Mouse (Mus musculus): Measurements from ENCODE around the gene Pdk3.

Gene Pdk3

GRCm38 (mm10) chrX:93831561-93832336 is at the start of gene Pdk3:
TSS of gene Pdk3 (minus strand) at chrX:93832201.
- peak; percentile 64 to 71 for DNase-seq

- DNase-seq: no peak
Observed at GRCm38 (mm10) chrX:93877634-93878016, 45.6 kb upstream of the Pdk3 start.

DNA sequence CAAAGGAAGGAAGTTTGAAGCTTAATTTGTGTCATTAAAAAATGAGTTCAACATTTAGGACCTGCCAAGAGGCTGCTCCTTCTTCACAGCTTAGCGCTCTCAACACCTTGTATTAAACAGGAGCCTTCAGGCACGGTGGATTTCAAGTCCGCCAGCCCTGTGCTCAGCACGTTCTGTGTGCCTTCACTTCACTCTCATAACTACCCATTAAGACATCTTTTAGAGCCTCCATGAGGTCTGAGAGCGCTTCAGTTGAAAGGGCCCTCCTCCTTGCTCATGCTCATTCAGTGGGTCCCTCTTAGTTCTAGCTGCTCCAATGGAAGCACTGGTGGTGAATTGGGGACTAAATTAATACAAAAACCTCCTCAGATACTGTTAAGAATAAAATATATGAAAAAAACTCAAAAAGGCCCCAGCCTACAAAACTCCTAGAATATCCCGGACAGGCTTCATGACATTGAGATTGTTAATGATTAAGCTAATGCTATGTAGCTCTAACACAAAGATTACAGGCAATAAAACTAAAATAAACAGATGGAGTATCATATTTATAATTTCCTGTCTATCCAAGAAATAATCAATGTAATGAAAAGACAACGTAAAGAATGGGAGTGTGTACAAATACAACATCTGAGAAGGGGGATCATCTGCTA is 45.1 kb upstream of the Pdk3 start:
- DNase-seq: no peak

- DNase-seq: no peak
Observed at GRCm38 (mm10) chrX:93863393-93863792, 31.4 kb upstream of the Pdk3 start.

DNA sequence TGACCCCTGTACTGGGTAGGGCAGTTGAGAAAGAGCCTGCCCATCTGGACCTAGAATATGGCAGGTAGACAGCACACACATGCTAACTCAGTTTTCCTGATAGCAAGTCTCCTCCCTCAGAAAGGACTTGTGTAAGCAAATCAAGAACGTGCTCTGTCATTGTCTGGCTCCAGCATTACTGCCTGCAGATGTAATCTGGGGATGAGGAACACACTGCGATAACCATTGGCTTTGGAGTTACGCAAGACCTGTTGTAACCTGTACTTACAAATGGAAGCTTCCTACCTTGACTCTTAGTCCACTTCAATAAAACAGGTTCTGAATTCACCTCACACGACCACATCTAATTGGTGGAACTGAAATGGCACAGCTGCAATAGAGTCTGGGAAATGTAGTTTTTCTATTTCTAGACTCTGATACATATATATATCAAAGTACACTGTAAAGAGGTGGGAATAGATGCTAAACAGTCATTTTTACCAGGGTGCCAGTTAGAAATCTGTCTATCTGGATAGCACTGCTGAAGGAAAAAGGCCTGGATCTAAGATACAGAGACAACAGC is 30.6 kb upstream of the Pdk3 start:
- no peak for DNase-seq

DNA sequence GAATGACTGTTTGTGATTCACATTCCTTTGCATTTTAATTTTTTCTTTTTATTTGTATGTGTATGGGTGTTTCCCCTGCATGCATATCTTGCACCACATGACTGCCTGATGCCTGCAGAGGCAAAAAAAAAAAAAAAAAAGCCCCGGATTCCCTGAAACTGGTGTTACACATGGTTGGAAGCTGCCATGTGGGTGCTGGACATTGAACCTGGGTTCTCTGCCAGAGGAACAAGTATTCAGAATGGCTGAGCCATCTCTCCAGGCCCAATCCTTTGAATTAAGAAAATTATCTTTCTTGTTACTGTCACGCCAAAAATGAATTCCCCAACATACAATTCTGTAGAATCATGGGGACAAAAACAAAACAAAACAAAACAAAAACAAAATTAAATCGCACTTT is 25.8 kb upstream of the Pdk3 start:
- no peak for DNase-seq

- no peak for DNase-seq
Observed at GRCm38 (mm10) chrX:93832337-93832884, 410 bp upstream of the Pdk3 start.

DNA sequence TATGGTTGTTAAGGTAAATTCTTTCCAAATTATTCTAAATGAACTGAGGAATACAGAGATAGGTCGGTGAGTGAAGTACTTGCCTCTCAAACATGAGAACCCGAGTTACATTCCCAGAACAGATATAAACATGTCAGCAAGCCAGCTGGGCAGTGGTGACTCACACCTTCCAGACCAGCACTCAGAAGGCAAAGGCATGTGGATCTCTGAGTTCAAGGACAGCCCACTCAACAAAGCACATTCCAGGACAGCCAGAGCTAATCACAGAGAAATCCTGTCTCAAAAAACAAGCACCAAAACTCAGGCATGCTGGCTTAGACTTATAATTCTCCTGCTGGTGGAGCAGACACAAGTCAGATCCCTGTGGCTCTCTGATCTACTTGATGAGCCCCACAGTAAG is 6.2 kb downstream of the Pdk3 start:
- no peak for DNase-seq

DNA sequence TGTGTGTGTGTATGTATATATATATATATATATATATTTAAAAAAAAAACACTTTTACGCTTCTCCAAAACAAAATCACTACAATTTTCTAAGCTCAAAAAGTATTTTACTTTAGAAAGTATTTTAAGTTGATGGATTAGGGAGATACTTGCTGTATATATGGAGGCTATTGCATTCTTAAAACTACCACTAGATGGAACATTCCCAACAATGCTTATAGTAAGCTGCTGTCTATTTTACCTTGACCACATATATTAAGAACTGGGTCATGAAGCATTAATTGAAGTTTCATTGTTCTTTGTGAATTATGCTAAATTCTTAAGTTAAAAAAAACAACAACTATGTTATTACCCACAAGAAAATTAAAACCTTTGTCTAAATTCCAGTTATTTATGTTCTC is 24.0 kb downstream of the Pdk3 start:
- DNase-seq: no peak

GRCm38 (mm10) chrX:93793168-93793567 is 38.8 kb downstream of the Pdk3 start:
- DNase-seq: peak; percentile 78 to 79

DNA sequence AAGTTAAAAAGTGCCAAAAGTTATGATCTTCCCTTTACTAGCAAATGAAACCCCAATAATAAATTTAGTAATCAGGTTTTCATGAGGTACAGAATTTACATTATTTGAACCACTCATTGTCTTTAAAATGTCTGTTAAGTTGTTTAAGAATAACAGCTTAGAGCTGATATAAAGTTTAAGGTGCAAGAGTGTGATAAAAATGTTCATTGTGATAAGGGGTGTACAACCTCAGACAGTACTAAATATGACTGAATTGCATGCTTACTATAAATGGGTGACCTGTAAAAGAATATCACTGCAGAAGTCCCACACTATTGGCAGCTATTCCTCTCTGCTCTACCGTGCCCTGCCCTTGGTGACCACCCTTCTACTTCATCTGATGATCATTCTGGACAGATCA is 42.4 kb downstream of the Pdk3 start:
- DNase-seq: no peak

DNA sequence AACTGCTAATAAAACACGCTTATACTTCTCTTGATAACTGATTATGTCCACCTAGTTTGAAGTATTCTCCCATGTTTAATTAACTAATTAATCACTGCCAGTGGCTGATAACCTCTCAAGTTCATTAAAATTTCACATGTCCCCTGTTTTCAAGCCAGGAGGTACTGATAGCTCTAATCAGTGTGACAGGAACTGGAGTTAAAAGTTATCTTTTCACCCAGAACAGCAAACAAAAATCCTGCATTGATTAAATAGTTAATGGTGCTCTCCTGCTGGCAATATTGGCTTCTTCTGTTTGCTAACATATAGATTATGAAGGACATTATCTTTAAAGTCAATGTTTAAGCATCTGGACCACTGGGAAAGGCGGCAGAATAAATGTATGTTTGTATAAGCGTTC is 71.2 kb downstream of the Pdk3 start:
- no peak for DNase-seq

- DNase-seq: no peak
Observed at GRCm38 (mm10) chrX:93756867-93757455, 75.0 kb downstream of the Pdk3 start.

DNA sequence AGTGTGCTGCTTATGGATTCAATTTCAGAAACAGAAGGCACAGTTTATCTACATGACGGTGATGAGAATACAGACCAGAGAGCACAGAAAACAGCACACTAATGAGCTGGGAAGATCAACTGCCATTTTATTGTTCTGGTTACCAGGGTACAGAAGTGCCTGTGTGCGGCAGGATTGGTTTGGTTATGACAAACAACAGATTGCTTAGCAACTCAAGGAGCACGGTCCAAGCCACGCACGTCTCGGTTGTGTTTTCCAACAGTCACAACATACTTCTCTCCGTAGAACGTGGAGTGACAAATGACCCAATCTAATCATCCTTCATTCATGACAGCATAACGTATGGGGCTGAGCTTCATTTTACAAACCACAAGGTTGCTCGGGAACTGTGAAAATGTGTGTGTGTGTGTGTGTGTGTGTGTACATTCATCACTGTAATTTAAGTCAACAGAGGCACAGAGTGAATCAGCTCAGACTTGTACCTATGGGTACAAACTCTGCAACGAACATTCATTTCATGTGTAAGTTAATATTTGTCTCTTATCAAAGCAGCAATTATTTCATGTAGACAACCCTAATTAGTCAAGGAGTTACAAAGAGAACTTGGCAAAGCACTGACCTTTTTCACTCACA is 76.7 kb downstream of the Pdk3 start:
- no peak for DNase-seq

DNA sequence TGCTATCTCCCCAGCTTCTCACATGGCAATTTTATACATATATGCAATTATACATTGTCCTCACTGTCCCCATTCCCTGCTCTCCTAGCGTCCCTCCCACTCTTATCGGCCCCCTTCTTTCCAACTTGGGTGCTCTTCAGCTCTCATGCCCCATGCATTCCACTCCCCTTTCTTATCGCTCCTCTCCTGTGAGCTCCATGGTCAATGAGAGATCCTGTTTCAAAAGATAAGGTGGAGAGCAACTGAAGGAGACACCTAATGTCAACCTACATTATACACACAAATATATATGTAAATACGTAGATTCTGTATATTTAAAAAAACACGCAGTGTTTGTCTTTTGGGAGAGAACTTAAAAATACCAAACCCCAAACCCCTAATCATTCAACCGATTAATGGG is 81.4 kb downstream of the Pdk3 start:
- DNase-seq: no peak

- no peak for DNase-seq
Observed at GRCm38 (mm10) chrX:93749165-93749564, 82.8 kb downstream of the Pdk3 start.

DNA sequence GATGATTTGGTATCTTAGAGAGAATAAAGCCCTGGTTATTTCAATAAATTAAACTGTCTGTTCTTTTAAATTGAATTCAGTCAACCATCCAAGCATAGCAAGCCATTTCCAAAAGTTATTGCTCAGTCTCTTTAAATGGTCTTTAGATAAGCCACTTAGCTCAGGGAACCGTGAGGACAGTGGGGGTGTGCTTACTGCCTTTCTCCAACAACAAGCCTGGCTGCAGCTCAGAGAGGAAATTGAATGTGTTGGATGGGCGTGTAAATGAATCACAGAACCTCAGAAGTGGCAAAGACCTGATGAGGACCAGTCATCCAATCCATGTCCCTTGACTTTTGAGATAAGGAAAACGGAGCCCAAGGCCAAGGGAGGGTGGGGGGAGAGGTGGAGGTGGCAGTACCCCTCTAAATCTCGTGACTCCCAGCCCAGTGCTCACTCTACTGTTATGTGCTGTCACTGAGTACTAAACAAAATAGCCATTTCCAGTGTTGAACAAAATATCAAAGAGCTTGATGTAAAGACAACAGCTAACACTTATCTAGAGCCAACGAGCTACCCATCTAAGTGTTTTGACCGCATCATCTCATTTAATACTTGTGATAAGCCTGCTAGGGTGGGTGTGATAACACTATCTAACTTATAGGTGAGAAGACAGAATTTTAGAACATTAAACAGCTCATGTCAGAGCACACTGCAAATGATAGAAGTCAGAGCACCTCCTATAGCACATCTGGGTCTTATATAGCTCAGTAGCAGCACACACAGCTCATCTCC is 98.8 kb downstream of the Pdk3 start:
- no peak for DNase-seq

DNA sequence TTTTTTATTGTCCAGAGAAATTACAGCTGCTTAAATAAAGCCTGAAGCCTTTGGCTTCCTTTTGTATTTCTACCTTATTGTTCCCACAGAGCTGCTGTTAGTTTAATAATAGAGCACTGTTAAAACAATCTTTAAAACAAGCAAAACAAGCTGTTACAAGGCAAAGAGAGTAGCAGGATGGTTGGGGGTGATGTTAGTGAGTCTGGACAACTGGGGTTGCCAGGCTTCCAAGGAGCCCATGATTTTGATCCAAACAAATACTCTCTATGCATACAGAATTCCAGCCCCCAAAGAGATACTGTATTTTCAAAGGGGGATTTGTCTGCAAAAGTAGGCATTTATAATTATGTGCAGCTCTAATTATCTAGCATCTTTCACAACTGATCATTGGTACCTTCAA is 99.6 kb downstream of the Pdk3 start:
- DNase-seq: no peak

DNA sequence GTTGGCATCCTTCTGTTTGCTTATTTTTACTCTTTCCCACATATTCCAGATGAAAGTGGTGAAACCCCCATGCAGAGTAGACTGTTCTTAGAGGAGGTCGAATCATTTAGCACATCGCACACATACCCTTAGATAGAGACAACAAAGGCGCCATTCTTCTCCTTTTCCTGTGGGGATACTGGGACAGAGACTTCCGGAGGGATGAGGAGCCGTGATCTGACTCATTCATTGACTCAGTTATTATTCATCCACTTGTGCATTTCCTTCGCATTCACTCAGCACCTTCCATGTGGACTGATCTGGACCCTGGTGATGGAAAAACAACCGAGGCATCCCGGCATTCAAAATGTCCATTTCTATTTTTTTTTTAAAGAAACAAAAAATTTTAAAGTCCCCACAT is 101.1 kb downstream of the Pdk3 start:
- no peak for DNase-seq

- DNase-seq: no peak
Observed at GRCm38 (mm10) chrX:93729529-93729928, 102.5 kb downstream of the Pdk3 start.
